Mouse (Mus musculus): ENCODE results near the gene Ankrd2.
A peak's percentile ranks its signal among the peaks of the same experiment; 100 is the strongest.
"Not testable (repeated sequence)": the region's sequence is repeated elsewhere in the genome, so short reads cannot be mapped to it uniquely, and the experiment has no call there.

The Ankrd2 gene

DNA sequence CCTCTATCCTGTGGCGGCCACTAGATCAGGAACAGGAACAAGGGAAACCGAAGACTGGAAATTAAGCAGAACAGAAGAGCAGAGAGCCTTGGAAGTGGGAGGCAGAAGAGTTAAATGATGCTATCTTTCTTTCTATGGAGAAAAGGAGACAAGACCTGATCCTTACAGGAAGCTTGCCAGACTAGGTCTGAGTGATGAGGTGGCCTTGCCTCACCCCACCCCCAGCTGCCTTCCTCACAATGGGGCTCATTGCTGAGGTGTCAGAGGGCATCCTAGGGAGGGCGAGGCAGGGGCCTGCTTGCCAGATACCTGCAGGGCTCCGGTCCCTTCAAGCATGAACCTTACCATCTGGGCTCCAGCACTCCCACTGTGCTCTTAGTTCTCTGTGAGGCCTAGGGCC lies 16.1 kb downstream of the Ankrd2 start, which contains the start of gene 4933411K16Rik:
4933411K16Rik (plus strand) TSS at position 301 of the 400 bp plus-strand sequence.
- no peak for DNase-seq (ENCODE audit: extremely low spot score, low read depth, low spot score)

GRCm38 (mm10) chr19:42054255-42054654 lies 18.5 kb downstream of the Ankrd2 start:
- no peak for DNase-seq (ENCODE audit: extremely low spot score, low read depth, low spot score)

DNA sequence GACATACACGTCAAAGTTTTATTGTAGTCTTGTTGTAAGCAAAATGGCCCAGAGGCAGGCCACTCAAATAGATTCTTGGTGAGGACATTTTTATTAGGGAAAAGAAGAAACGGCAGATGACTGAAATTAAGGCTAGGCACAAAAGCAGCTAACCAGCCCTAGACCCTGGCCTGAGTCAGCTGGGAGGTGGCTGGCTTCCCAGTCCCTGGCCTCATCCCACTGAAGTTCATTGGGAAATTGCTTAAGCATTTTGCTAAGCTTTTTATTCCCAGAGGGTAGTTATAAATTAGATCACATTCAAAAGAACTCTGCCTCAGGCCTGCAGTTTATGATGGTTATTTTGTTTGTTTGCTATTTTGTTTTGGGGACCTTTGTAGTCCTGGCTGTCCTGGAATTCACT lies 20.1 kb downstream of the Ankrd2 start:
- DNase-seq (ENCODE audit: extremely low spot score, low read depth, low spot score), result no peak

- no peak for DNase-seq (ENCODE audit: extremely low spot score, low read depth, low spot score)
Observed at GRCm38 (mm10) chr19:42056719-42057409, 21.1 kb downstream of the Ankrd2 start.

GRCm38 (mm10) chr19:42058426-42058825 lies 22.6 kb downstream of the Ankrd2 start:
- DNase-seq (ENCODE audit: extremely low spot score, low read depth, low spot score), result no peak

DNA sequence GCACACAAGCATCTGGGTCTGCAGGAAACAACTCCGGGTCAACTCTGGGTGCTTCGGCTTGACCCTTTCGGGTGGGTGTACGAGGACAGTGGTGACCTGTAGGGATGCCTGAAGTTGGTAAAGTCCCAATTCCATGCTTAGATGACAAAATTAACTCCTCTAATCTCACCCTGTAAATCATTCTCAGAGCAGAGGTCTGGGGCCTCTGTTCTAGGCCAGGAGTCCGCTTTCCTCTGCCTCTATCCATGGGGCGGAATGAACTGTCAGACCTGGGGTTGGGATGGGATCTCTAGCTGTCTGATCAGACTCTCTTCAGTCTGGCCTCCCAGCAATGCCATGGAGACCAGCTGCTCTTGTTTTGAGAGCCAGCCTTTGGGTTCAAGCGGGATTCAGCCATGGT lies 25.6 kb downstream of the Ankrd2 start:
- DNase-seq (ENCODE audit: extremely low spot score, low read depth, low spot score), result no peak

- no peak for DNase-seq (ENCODE audit: extremely low spot score, low read depth, low spot score)
Observed at GRCm38 (mm10) chr19:42068441-42069240, 32.8 kb downstream of the Ankrd2 start.

DNA sequence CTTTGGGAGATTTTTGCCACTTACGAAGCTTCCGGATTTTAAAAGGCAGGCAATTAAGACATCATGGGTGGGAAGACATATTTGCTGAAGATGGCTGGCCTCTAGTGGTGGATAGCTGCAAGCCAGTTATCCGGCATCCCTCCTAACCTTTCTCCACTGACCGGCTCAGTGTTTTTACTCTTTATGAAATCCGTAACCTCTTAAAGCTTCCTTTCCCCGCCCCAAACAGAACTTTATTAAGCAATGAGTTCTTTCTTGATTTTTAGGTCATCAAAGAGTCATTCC lies 33.4 kb downstream of the Ankrd2 start:
- no peak for DNase-seq (ENCODE audit: extremely low spot score, low read depth, low spot score)

DNA sequence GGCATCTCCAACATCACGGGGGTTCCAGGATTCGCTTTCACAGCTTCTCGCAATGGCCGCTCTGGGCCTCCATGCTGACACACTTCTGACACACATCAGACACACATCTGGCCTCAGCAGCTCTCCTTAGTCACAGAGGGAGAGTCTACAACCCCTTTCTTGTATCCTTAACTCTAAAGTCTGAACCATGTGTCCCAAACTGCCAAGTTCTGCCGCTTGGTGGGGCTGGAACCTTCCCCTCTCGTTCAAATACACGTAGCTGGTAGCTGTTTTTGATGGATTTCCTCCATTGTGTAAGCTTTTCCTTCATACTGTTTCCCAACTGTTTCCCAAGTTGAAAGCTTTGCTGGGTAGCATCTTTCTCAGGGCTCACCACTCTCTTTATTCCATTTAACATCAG lies 35.4 kb downstream of the Ankrd2 start:
- no peak for DNase-seq (ENCODE audit: extremely low spot score, low read depth, low spot score)

GRCm38 (mm10) chr19:42071886-42072608 lies 36.2 kb downstream of the Ankrd2 start:
- no peak for DNase-seq (ENCODE audit: extremely low spot score, low read depth, low spot score)

DNA sequence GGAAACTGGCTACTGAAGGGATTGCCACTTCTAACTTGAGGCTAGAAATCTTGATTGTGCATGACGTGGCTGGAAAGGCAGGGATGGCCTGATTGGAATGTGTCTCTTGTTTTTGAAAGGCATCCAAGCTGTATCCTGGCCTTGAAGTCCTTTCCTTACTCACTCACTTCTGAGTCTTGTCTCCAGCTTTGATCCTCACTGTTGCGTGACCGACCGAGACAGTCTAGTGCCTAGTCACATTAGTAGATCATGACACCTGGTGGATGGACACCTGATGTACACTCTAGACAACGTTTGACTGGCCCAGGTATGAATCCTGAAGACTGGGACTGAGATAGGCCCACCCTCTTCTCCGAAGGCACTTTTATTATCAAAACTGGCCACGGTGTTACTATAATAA lies 37.0 kb downstream of the Ankrd2 start:
- DNase-seq (ENCODE audit: extremely low spot score, low read depth, low spot score), result no peak

- DNase-seq (ENCODE audit: extremely low spot score, low read depth, low spot score), result no peak
Observed at GRCm38 (mm10) chr19:42075051-42075450, 39.3 kb downstream of the Ankrd2 start.

DNA sequence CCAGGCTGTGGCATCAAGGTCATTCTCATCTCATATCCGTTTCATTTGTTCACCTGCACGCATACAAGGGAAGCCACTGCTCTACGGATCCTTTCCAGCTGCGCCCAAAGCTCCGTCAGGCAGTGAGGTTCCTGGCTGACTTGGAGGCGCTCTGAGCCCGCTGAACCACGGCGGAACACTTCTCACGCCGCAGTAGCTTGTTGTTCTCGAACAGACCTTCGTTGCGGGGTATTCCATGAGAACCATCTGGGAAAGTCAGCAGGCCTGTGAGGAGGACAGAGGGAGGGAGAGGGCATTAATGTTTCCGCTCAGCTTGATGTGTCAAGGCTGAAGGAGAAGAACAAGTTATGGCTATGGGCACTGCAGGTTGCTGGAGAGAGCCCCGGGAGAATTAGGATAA lies 40.2 kb downstream of the Ankrd2 start:
- no peak for DNase-seq (ENCODE audit: extremely low spot score, low read depth, low spot score)

- no peak for DNase-seq (ENCODE audit: extremely low spot score, low read depth, low spot score)
Observed at GRCm38 (mm10) chr19:42078566-42078965, 42.8 kb downstream of the Ankrd2 start.

DNA sequence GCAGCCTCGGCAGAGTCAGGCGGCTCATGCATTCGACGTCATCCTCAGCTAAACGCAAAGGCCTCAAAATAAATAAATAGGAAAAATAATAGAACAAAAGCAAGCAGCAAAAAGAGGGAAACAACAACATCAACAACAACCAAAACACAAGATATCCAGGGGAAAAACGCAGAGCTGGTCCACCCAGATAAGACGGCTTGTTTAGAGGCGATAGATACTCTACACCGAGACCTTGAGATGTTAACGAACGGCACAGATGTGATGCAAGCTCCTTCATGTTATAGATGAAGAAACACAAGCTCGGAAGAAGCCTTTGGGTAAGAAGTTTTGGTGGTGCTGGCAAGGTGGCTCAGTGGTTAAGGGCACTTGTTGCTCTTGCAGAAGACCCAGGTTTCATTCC lies 43.2 kb downstream of the Ankrd2 start:
- DNase-seq (ENCODE audit: extremely low spot score, low read depth, low spot score), result no peak

DNA sequence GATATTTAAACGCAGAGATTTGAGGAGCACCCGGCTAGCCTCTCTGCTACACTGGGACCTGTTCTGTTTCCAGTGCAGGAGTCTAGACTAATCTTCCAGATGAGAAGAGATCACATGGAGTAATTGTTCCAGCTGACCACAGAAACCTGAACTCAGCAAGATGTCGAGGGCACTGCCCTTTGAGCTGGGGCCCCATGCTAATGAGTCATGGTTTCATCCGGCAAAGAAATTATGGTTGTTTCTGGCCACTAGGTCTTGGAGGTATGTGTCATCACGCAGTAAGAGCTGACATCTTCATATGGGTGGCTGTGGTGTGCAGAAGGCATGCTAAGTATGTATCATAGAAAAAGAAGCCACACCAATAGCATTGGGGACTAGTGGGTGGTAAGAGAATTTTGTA lies 44.1 kb downstream of the Ankrd2 start:
- DNase-seq (ENCODE audit: extremely low spot score, low read depth, low spot score), result no peak

DNA sequence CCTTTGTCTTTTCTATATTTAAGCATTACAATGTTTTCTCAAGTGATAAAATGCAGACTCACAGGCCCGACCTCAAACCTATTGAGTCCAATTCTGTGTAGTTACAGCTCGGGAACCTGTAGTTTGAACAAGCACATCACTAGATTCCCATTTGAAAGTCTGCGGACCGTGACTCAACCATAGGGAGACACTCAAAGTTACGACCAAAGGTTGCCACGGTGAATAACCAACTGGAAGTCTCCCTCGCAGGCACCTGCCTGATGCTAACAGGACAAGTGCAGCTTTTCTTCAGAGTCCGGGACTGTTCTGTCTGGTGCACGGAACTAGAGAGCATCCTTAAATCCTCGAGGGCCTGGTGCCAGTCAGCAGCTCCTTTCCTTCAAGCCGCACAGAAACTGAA lies 44.7 kb downstream of the Ankrd2 start:
- no peak for DNase-seq (ENCODE audit: extremely low spot score, low read depth, low spot score)

DNA sequence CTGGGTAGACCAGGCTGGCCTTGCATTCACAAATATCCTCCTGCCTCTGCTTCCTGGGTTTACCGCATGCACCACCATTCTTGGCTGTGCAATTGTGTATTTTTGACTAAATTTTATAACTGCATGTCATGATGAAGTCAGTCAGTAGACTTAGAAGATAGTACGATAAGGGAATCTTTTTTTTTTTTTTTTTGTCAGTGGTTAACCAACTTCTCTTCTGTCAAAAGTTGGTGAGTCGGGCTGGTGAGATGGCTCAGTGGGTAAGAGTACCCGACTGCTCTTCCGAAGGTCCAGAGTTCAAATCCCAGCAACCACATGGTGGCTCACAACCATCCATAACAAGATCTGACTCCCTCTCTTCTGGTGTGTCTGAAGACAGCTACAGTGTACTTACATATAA lies 45.8 kb downstream of the Ankrd2 start:
- DNase-seq (ENCODE audit: extremely low spot score, low read depth, low spot score), result not testable (repeated sequence)

DNA sequence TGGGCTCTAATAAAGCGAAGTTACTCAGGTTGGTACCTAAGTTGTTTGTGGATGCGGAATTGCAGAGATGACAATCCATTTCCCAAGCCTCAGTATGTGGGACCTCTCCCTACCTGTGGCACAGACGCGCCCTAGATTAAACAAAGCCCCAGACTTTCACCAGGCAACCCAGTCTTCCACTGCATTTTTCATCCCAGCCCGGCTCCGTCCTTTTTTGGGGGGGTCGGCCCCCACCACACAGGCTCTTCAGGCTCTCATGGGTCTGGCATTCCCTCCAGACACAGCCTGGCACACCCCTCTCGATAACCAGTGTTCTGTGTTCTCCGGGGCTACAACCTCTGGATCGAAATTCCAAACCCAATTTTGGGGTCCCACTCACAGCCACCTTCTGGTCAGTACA lies 49.9 kb downstream of the Ankrd2 start:
- no peak for DNase-seq (ENCODE audit: extremely low spot score, low read depth, low spot score)

DNA sequence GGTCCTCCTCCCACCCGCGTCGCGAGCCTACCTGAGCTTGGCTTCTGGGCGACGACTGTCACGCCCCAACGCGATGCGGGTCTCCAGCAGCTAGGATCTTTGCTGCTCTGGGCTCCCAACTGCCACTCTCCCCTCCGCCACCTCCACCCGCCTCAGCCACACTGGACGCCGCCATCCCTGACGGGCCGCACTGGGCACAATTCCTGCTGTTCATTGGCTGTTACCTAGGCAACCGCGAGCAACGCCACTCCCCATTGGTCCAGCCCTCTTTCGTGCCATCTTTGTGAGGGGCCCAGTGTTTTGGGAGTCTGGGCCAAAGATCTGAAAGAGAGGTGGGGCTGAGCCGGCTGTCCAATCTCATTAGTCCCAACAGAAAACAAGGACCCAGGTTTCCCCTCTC lies 50.4 kb downstream of the Ankrd2 start, which contains the start of gene Morn4:
Morn4 (minus strand) TSS at position 192 of the 400 bp plus-strand sequence.
- DNase-seq (ENCODE audit: extremely low spot score, low read depth, low spot score), result peak; percentile 81

DNA sequence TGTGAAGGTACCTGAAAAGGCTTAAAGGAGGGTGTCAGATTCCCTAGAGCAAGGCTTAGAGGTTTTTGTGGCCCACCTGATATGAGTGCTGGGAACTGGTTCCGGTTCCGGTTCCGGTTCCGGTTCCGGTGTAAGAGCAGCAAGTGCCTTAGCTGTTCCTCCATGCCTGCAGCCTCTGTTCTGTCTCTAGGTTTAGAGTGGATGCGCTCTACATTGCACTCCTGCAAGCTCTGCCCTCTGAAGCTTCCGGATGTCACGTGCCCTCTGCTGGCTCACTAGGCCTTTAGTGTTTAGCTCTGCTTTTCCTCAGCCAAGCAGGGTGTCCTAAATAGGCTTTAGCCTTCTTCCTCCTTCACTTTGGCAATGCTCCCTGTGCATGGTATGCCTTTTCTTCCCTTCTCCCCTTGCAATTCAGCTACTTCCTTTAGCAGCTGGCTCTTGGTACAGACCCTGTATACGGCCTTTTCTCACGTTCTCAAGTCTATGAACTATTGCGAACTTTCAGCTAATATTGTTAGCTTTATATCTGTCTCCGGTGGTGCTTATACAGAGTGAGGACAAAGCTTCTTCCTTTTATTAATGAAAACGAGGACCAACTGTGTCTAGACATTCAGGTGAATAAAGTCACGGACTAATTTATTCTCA lies 53.4 kb downstream of the Ankrd2 start:
- DNase-seq (ENCODE audit: extremely low spot score, low read depth, low spot score), result no peak
